Mouse (Mus musculus): ENCODE data around the gene Timm17b. TPM values are rescaled to one million over a fixed set of nuclear protein-coding genes. Genes with fewer than 3 reads are reported as not detected.
"Not testable (repeated sequence)": the region's sequence is repeated elsewhere in the genome, so short reads cannot be mapped to it uniquely, and the experiment has no call there.

Gene Timm17b
- total RNA-seq (2014; fragmentation: Nextera tagmentation) (71.7 and 112 TPM in 2 replicates), total RNA-seq (2017) (61.4 and 61.5 TPM in 2 replicates)

DNA sequence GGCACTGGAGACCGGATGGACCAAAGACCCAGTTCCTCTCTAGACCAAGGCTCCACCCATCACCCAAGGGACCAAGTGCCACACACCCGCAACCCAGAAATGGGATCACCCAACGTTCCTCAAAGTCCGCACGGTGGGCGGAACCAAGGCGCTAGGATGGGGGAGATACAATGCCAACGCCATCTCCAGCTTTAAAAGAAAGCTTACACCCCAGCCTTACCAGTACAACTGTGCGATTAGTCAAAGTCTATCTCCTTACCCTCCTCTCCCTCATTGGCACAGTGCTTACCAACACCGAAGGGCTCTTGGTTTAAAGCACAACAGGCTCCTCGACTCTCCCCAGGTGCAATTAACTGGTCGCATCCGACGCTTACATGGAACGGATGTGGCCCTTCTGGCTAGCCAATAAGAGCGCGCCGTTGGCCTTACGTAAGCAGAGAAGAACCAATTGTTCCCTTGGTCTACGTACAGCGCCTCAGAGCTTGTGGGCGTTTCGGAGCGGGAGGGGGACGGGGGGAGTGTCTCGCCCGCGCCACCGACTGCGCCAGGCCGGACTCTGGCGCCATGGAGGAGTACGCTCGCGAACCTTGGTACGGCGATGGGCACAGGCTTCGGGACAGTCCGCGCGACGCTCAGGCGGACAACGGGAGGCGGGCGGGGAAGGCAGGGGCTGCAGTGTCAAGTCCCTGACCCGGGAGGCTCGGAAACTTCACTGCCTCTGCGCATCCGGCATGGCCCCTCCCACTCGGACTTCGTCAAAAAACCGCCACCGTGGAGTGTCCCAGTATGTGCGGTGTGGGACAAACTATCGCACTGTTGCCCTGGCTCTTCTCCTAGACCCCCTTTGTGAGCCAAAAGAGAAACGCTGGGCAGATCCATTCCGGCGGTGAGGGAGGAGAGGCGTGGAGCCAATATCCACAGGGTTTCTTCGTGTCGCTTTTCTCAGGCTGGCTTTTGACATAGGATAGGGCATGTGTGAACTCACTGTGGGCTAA is at the start of gene Timm17b, which contains the start of gene Pqbp1:
Gene Timm17b (plus strand): TSS at position 478 of the 995 bp plus-strand sequence.
Gene Pqbp1 (minus strand): TSS at position 390 of the 995 bp plus-strand sequence.
- peak; percentile 98 for ATAC-seq (replicated peaks; ENCODE audit: low FRiP score, low TSS enrichment, poor library complexity, severe bottlenecking)

DNA sequence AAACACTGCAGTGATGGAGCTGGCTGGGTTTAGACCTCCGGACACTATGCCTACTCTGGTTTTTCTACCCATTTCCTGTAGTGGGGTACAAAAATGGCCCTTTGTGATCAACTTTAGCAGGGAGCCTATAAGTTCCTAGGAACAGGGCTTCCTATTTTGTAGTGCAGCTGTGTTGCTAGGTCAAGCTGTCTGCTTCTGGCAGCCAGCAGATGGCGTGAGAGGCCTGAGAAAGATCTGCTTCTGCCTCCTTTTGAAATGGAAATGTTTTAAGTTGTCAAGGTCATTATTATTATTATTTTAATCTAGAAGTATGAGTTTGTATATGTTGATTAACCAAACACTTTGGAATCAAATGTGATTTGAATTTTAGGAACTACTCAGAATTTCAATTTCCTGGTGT is 44.6 kb upstream of the Timm17b start:
- ATAC-seq (replicated peaks; ENCODE audit: low FRiP score, low TSS enrichment, poor library complexity, severe bottlenecking): peak; percentile 75; the same call in 1 of the 2 replicates

DNA sequence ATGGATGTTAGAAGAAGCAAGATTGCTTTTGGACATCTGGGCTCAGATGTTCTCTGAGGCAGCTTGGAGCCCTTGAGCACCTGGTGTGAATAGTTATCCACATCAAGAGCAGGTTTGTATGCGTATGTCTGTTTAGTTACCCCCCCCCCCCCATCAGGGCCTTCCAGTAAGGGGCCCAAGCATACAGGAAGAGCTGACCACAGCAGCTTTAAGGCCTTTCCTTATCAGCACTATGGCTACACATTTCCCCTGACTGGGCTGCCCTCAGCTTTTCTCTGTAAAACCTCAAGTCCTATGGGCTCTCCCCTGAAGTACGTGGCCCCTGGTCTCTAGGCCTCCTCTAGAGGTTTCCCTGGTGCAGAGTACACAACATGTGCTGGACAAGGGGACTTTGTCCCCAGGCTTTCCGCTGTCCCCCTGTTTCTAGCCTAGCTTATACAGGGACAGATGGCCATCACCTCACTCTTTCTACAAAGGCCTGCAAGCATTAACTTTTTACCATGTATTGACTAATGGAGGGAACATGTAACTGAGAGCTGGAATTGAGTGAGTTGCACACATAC is 39.9 kb upstream of the Timm17b start:
- ATAC-seq (replicated peaks; ENCODE audit: low FRiP score, low TSS enrichment, poor library complexity, severe bottlenecking): no peak

GRCm38 (mm10) chrX:7863181-7863580 is 36.0 kb upstream of the Timm17b start:
- ATAC-seq (replicated peaks; ENCODE audit: low FRiP score, low TSS enrichment, poor library complexity, severe bottlenecking): no peak

DNA sequence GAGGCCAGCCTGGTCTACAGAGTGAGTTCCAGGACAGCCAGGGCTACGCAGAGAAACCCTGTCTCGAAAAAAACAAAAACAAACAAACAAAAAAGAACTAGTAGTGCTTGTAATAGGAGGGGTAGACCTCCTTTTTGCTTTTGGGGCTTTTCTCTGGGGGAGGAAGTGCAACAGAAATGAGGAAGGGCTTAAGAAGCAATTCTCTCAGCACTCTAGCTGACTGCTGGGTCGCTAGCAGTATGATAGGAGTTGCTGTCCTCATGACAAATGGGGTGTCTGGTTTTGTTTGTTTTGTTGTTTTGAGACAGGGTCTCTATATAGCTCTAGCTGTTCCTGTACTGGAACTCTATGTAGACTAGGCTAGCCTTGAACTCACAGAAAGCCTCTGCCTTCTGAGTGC is 34.6 kb upstream of the Timm17b start:
- no peak for ATAC-seq (replicated peaks; ENCODE audit: low FRiP score, low TSS enrichment, poor library complexity, severe bottlenecking)

DNA sequence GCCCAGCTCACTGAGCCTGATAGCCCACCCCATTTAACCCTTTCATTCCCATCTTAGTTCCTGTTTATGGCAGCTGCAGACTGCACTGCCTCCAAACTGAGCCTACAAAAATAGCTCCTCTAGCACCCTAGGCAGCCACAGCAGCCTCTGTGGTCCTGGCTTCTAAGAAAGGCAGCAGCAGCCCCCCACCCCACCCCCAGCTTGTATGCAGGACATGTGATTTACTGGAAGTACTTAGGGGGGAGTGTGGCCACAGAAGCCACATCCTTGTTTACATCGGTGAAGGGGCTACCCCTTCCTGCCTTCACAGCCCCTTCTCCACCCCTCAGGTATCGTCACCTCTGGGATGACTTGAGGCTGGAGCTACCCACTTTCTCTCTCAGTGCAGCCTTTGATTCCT is 33.8 kb upstream of the Timm17b start:
- no peak for ATAC-seq (replicated peaks; ENCODE audit: low FRiP score, low TSS enrichment, poor library complexity, severe bottlenecking)

- no peak for ATAC-seq (replicated peaks; ENCODE audit: low FRiP score, low TSS enrichment, poor library complexity, severe bottlenecking)
Observed at GRCm38 (mm10) chrX:7865786-7866185, 33.4 kb upstream of the Timm17b start.

DNA sequence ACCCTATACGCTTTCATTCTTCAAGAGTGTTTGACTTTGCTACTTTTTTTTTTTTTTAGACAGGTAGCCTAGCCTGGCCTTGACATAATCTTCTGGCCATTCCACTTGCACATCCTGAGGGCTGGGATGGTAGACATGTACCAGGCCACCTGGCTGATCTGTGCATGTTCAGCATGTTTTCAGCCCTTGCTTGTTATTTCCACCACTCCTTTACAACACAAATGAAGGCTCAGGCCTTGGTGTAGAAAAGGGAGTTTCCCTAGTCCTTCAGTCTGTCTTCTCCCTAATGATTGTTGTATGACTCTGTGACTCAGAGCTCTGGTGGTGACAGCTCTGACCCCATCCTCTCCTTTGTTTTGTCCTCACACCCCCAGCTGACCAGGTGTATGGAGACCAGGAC is 32.0 kb upstream of the Timm17b start:
- ATAC-seq (replicated peaks; ENCODE audit: low FRiP score, low TSS enrichment, poor library complexity, severe bottlenecking): no peak

- no peak for ATAC-seq (replicated peaks; ENCODE audit: low FRiP score, low TSS enrichment, poor library complexity, severe bottlenecking)
Observed at GRCm38 (mm10) chrX:7868506-7868905, 30.7 kb upstream of the Timm17b start.

DNA sequence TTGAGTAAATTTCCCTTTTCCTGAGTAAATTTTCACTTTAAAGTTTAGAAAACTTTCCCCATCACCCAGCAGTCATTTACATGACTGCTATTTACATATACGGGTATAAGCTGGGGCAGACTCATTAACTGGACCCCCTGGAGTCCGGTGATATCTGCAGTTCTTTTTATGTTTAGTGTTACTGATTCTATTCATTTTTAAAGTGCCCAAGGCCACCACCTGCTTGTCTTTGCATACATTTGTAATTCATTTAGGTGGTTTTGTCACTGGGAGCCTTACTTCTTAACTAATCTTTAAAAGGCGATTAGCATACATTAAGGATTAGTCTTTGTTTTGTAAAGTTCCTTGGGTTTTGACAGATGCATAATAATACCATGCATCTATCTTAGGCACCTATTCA is 29.3 kb upstream of the Timm17b start:
- no peak for ATAC-seq (replicated peaks; ENCODE audit: low FRiP score, low TSS enrichment, poor library complexity, severe bottlenecking)

- ATAC-seq (replicated peaks; ENCODE audit: low FRiP score, low TSS enrichment, poor library complexity, severe bottlenecking): peak; percentile 94
Observed at GRCm38 (mm10) chrX:7878007-7878419, 21.1 kb upstream of the Timm17b start, which contains the start of gene Pim2. Gene Pim2 (plus strand): TSS chrX:7878262.

DNA sequence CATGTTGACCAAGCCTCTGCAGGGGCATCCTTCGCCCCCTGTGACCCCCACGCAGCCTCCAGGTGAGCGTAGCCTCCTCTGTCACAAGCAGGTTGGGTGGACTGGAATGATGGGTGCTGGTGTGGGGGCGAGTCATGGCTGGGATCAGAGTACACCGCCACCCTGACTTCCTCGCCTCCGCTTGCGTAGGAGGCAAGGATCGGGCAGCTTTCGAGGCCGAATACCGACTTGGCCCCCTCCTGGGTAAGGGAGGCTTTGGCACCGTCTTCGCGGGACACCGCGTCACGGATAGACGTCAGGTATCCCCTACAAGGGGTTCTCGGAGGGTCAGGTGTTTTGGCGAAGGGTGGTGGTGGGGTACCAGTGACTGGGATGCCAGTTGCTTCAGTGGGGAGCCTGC is 20.7 kb upstream of the Timm17b start:
- no peak for ATAC-seq (replicated peaks; ENCODE audit: low FRiP score, low TSS enrichment, poor library complexity, severe bottlenecking)

- ATAC-seq (replicated peaks; ENCODE audit: low FRiP score, low TSS enrichment, poor library complexity, severe bottlenecking): peak; percentile 41
Observed at GRCm38 (mm10) chrX:7879819-7880218, 19.3 kb upstream of the Timm17b start.

DNA sequence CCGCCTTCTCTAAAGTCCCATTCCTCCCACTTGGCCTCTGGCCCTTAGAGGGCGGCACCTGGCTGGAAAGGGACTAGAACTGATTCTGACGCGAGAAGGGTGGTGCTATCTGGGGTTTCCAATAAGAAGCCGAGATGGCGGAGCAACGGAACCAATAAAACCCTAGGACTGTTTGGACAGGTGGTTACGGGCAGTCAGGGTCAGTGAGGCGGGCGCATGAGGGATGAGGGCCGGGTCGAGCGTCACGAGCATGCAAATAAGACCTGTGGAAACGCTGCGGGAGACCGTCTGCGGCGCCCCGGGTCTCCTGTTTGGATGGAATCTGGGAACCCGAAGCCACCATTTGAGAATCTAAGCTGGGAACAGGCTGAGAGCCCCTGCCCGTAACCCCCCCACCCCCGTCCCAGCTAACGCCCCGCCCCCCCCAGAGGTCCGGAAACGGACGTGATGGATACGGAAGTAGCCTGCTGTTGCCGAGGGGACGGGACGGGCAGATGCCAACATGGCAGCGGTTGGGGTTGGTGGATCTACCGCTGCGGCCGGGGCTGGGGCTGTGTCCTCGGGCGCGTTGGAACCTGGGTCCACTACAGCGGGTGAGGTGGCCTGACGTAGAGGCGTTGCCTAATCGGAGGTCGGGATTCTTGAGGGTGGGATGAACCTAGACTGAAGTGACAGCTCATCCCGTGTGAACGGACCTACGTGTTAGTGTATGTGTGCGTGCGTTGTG is 15.2 kb upstream of the Timm17b start, which contains the start of gene Slc35a2:
Gene Slc35a2 (plus strand): TSS at position 188 of the 727 bp plus-strand sequence.
- peak; percentile 91 for ATAC-seq (replicated peaks; ENCODE audit: low FRiP score, low TSS enrichment, poor library complexity, severe bottlenecking)

GRCm38 (mm10) chrX:7898211-7898610 is 946 bp upstream of the Timm17b start:
- no peak for ATAC-seq (replicated peaks; ENCODE audit: low FRiP score, low TSS enrichment, poor library complexity, severe bottlenecking)

DNA sequence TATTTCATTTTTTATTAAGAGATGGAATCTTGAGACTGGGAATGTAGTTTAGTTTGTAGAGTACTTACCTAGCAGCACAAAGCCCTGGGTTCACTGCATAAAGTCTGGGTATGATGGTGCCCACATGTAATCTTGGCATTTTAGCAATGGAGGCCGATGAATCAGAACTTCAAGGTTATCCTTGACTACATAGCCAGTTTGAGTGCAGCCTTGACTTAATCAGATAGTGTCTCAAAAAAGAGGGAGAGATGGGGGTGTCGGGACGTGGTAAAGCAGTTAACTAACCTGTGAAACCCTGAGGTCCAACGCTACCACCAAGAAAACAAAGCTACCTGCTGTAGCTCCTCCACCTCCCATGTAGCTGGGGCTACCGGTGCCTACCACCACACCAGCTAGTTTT is 5.3 kb downstream of the Timm17b start:
- no peak for ATAC-seq (replicated peaks; ENCODE audit: low FRiP score, low TSS enrichment, poor library complexity, severe bottlenecking)

DNA sequence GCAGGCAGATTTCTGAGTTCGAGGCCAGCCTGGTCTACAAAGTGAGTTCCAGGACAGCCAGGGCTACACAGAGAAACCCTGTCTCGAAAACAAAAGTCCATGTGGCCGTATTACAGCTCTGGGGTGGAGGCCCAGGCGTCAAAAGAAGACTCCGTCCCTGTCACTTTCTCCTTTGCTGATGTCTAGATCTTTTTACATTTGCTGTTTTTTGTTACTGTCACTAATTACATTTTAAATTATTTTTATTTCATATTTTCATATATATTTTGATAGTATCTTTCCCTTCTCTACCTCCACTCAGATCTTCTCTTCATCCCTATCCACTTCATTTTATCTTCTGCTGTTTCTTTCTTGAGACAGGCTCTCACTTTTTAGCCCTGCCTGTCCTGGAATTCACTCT is 8.6 kb downstream of the Timm17b start, which contains the start of gene Gm10491:
Gene Gm10491 (minus strand): TSS at position 101 of the 400 bp plus-strand sequence.
- no peak for ATAC-seq (replicated peaks; ENCODE audit: low FRiP score, low TSS enrichment, poor library complexity, severe bottlenecking)

- ATAC-seq (replicated peaks; ENCODE audit: low FRiP score, low TSS enrichment, poor library complexity, severe bottlenecking): not testable (repeated sequence)
Observed at GRCm38 (mm10) chrX:7909242-7909641, 10.1 kb downstream of the Timm17b start, which contains the start of gene Gm10490. Gene Gm10490 (plus strand): TSS chrX:7909542.

DNA sequence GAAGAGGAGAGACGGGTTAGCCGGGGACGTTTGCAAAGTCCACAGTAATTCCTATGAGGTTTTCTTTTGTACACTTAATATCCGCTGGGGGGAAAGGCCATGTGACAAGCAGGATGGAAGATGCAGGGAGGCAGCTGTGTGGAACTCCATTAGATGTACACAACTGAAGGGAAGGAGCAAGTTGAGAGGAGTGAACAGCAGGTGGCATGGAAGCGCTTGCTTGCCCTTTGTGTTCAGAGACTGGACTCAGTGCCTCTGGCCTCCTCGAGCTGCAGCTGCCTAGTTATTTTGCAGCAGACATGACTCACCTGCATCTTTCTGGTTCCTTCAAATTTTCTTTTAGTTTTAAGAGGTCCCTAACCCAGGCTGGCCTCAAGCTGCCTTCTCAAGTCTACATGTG is 11.3 kb downstream of the Timm17b start:
- no peak for ATAC-seq (replicated peaks; ENCODE audit: low FRiP score, low TSS enrichment, poor library complexity, severe bottlenecking)

DNA sequence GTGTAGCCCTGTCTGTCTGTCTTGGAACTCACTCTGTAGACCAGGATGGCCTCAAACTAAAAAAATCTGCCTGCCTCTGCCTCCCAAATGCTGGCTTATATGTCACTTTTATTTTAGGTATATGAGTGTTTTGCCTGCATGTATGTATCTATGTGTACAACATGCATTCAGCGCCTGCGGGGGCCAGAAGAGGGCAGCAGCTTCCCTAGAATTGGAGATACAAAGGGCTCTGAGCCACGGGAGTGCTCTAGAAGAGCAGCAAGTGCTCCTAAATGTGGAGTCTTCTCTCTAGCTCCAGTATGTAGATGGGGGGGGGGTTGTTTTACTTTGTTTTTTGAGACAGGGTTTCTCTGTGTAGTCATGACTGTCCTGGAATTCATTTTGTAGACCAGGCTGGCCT is 16.5 kb downstream of the Timm17b start:
- peak; percentile 82 for ATAC-seq (replicated peaks; ENCODE audit: low FRiP score, low TSS enrichment, poor library complexity, severe bottlenecking)

Measured in megakaryocyte-erythroid progenitor cell, adult 5-6 weeks (primary cell).